Mouse (Mus musculus) MEL (cell line): ENCODE results near the gene Nnmt. TPM values are rescaled to one million over a fixed set of nuclear protein-coding genes. Genes with fewer than 3 reads are reported as not detected.
A peak's percentile ranks its signal among the peaks of the same experiment; 100 is the strongest.

Source experiments
- DNase-seq: peaks from one replicate; pipeline ENCODE4 v3.0.0; 2011; ENCODE audit warnings: low read depth, low spot score
- H3K27ac ChIP-seq: 2 replicates; pipeline ENCODE4 v1.5.1; 2012; ENCODE audit warnings: low read depth, mild to moderate bottlenecking, control low read depth, low read length, moderate library complexity; ENCODE audit not compliant: control insufficient read depth
- H3K27me3 ChIP-seq, 2 experiments: fragments of 150-350 bp in 1 of 2; sonication (generic) in 1 of 2; 2 replicates each; pipeline ENCODE4 v1.6.1; 2012; ENCODE audit warnings: low read length in 2 of 2, mild to moderate bottlenecking in 2 of 2, improper control_type of control experiment in 1 of 2, moderate library complexity in 1 of 2; ENCODE audit not compliant: insufficient read depth in 2 of 2, control insufficient read depth in 1 of 2
- H3K36me3 ChIP-seq, 2 experiments: 2 replicates each; pipeline ENCODE4 v1.6.1; 2012 to 2014; ENCODE audit warnings: low read length in 2 of 2, improper control_type of control experiment in 1 of 2, inconsistent platforms in 1 of 2, mild to moderate bottlenecking in 1 of 2; ENCODE audit not compliant: insufficient read depth in 2 of 2, control insufficient read depth in 1 of 2
- H3K4me1 ChIP-seq, 2 experiments: fragments of 150-350 bp in 1 of 2; sonication (generic) in 1 of 2; 2 replicates each; pipeline ENCODE4 v1.6.1; 2012; ENCODE audit warnings: low read length in 2 of 2, improper control_type of control experiment in 1 of 2, mild to moderate bottlenecking in 1 of 2; ENCODE audit not compliant: insufficient read depth in 2 of 2, control insufficient read depth in 1 of 2
- H3K4me3 ChIP-seq, 2 experiments: fragments of 150-350 bp in 1 of 2; sonication (generic) in 1 of 2; 2 replicates each; pipeline ENCODE4 v1.5.1; 2012; ENCODE audit warnings: low read depth in 2 of 2, low read length in 2 of 2, mild to moderate bottlenecking in 2 of 2, moderate library complexity in 2 of 2, control low read depth in 1 of 2, improper control_type of control experiment in 1 of 2; ENCODE audit not compliant: control insufficient read depth in 1 of 2, insufficient read depth in 1 of 2
- H3K79me2 ChIP-seq: 2 replicates; pipeline ENCODE4 v1.6.1; 2012; ENCODE audit warnings: mild to moderate bottlenecking, low read length, moderate library complexity; ENCODE audit not compliant: control insufficient read depth, poor library complexity, insufficient read depth
- H3K9ac ChIP-seq: 2 replicates; pipeline ENCODE4 v1.6.1; 2012; ENCODE audit warnings: low read depth, mild to moderate bottlenecking, control low read depth, low read length, moderate library complexity; ENCODE audit not compliant: control insufficient read depth, poor library complexity, severe bottlenecking
- H3K9me3 ChIP-seq: fragments of 150-350 bp; sonication (generic); replicated peaks from 2 replicates; pipeline ENCODE4 v1.6.1; 2012; ENCODE audit warnings: mild to moderate bottlenecking, low read length, improper control_type of control experiment, moderate library complexity; ENCODE audit not compliant: insufficient read depth
- BHLHE40 ChIP-seq: IDR thresholded peaks from 2 replicates; pipeline ENCODE4 v1.6.1; 2012; ENCODE audit warnings: low read depth, mild to moderate bottlenecking, inconsistent platforms, low read length, improper control_type of control experiment, borderline replicate concordance
- CHD2 ChIP-seq: IDR thresholded peaks from 2 replicates; pipeline ENCODE4 v1.6.1; 2011; ENCODE audit warnings: low read length, improper control_type of control experiment
- CTCF ChIP-seq, 3 experiments: IDR thresholded peaks in 2 of 3; conservative IDR thresholded peaks in 1 of 3; 2 replicates each; pipeline ENCODE4 v1.5.1; 2011 to 2012; ENCODE audit warnings: low read length in 3 of 3, low read depth in 2 of 3, mild to moderate bottlenecking in 2 of 3, improper control_type of control experiment in 1 of 3, inconsistent platforms in 1 of 3, mixed read lengths in 1 of 3, moderate library complexity in 1 of 3; ENCODE audit not compliant: control insufficient read depth in 1 of 3, insufficient read depth in 1 of 3, poor library complexity in 1 of 3, severe bottlenecking in 1 of 3
- ELF1 ChIP-seq: IDR thresholded peaks from 2 replicates; pipeline ENCODE4 v1.6.1; 2014; ENCODE audit warnings: low read depth, mild to moderate bottlenecking, inconsistent platforms, low read length, improper control_type of control experiment, moderate library complexity
- EP300 ChIP-seq, 2 experiments: IDR thresholded peaks; 2 replicates each; pipeline ENCODE4 v1.6.1; 2011; ENCODE audit warnings: improper control_type of control experiment in 2 of 2, low read length in 2 of 2, low read depth in 1 of 2, mild to moderate bottlenecking in 1 of 2
- ETS1 ChIP-seq: IDR thresholded peaks from 2 replicates; pipeline ENCODE4 v1.6.1; 2012; ENCODE audit warnings: low read depth, mild to moderate bottlenecking, inconsistent platforms, low read length, improper control_type of control experiment, moderate library complexity
- GATA1 ChIP-seq: IDR thresholded peaks from 2 replicates; pipeline ENCODE4 v1.6.1; 2011; ENCODE audit warnings: low read depth, low read length, improper control_type of control experiment
- MAZ ChIP-seq: IDR thresholded peaks from 2 replicates; pipeline ENCODE4 v1.6.1; 2012; ENCODE audit warnings: low read depth, mild to moderate bottlenecking, inconsistent platforms, low read length, improper control_type of control experiment
- MEF2A ChIP-seq: IDR thresholded peaks from 2 replicates; pipeline ENCODE4 v1.6.1; 2014; ENCODE audit warnings: low read depth, mild to moderate bottlenecking, inconsistent platforms, low read length, improper control_type of control experiment; ENCODE audit not compliant: poor library complexity, insufficient replicate concordance, severe bottlenecking; ENCODE audit errors: extremely low read depth
- MXI1 ChIP-seq: IDR thresholded peaks from 2 replicates; pipeline ENCODE4 v1.6.1; 2011; ENCODE audit warnings: mild to moderate bottlenecking, low read depth, low read length, improper control_type of control experiment
- MYB ChIP-seq: IDR thresholded peaks from 2 replicates; pipeline ENCODE4 v1.6.1; 2011; ENCODE audit warnings: mild to moderate bottlenecking, low read depth, low read length, improper control_type of control experiment
- NELFE ChIP-seq: IDR thresholded peaks from 2 replicates; pipeline ENCODE4 v1.6.1; 2011; ENCODE audit warnings: low read depth, low read length, improper control_type of control experiment
- NRF1 ChIP-seq: IDR thresholded peaks from 2 replicates; pipeline ENCODE4 v1.6.1; 2014; ENCODE audit warnings: low read depth, mild to moderate bottlenecking, inconsistent platforms, low read length, improper control_type of control experiment, moderate library complexity; ENCODE audit not compliant: poor library complexity, insufficient read depth, severe bottlenecking
- POLR2A ChIP-seq, 2 experiments: IDR thresholded peaks; 2 replicates each; pipeline ENCODE4 v1.6.1; 2011 to 2012; ENCODE audit warnings: low read length in 2 of 2, mild to moderate bottlenecking in 2 of 2, control low read depth in 1 of 2, improper control_type of control experiment in 1 of 2, low read depth in 1 of 2, moderate library complexity in 1 of 2; ENCODE audit not compliant: control insufficient read depth in 1 of 2, insufficient read depth in 1 of 2, poor library complexity in 1 of 2
- POLR2AphosphoS5 ChIP-seq: IDR thresholded peaks from 2 replicates; pipeline ENCODE4 v1.6.1; 2012; ENCODE audit warnings: low read depth, borderline replicate concordance, mild to moderate bottlenecking, inconsistent platforms, low read length, moderate library complexity, mixed read lengths
- RAD21 ChIP-seq: IDR thresholded peaks from 2 replicates; pipeline ENCODE4 v1.6.1; 2011; ENCODE audit warnings: mild to moderate bottlenecking, low read depth, low read length, improper control_type of control experiment
- SIN3A ChIP-seq: IDR thresholded peaks from 2 replicates; pipeline ENCODE4 v1.6.1; 2012; ENCODE audit warnings: low read length, improper control_type of control experiment, inconsistent platforms
- SMC3 ChIP-seq: IDR thresholded peaks from 2 replicates; pipeline ENCODE4 v1.6.1; 2011; ENCODE audit warnings: low read depth, low read length, improper control_type of control experiment
- TAL1 ChIP-seq: IDR thresholded peaks from 2 replicates; pipeline ENCODE4 v1.6.1; 2012; ENCODE audit warnings: mild to moderate bottlenecking, inconsistent platforms, low read length, moderate library complexity, mixed read lengths
- TBP ChIP-seq: IDR thresholded peaks from 2 replicates; pipeline ENCODE4 v1.8.0; 2011; ENCODE audit warnings: low read depth, low read length, improper control_type of control experiment
- UBTF ChIP-seq: IDR thresholded peaks from 2 replicates; pipeline ENCODE4 v1.6.1; 2012; ENCODE audit warnings: low read depth, mild to moderate bottlenecking, inconsistent platforms, low read length, improper control_type of control experiment, moderate library complexity, borderline replicate concordance; ENCODE audit not compliant: insufficient read depth
- USF1 ChIP-seq: IDR thresholded peaks from 2 replicates; pipeline ENCODE4 v1.6.1; 2014; ENCODE audit warnings: low read depth, mild to moderate bottlenecking, inconsistent platforms, low read length, improper control_type of control experiment, moderate library complexity
- ZC3H11A ChIP-seq: IDR thresholded peaks from 2 replicates; pipeline ENCODE4 v1.6.1; 2012; ENCODE audit warnings: low read depth, mild to moderate bottlenecking, inconsistent platforms, low read length, improper control_type of control experiment
- ZKSCAN1 ChIP-seq: IDR thresholded peaks from 2 replicates; pipeline ENCODE4 v1.6.1; 2012; ENCODE audit warnings: low read depth, mild to moderate bottlenecking, inconsistent platforms, low read length, improper control_type of control experiment, moderate library complexity
- ZNF384 ChIP-seq: IDR thresholded peaks from 2 replicates; pipeline ENCODE4 v1.6.1; 2012; ENCODE audit warnings: low read depth, mild to moderate bottlenecking, inconsistent platforms, low read length, improper control_type of control experiment
- polyA plus RNA-seq, 2 experiments: library from polyadenylated mRNA; stranded (reverse) in 1 of 2; unstranded in 1 of 2; fragments of >175 nt in 1 of 2; fragments of >200 nt in 1 of 2; gene quantifications; 2 replicates each; pipeline versions ENCODE4 v1.2.1 to v1.2.4; 2012; ENCODE audit warnings: low replicate concordance in 2 of 2, low read depth in 1 of 2; ENCODE audit not compliant: insufficient read length in 2 of 2, insufficient read depth in 1 of 2, missing spikeins in 1 of 2
- total RNA-seq: library from RNA; depleted of rRNA; stranded (reverse); fragments of 300-350 nt; gene quantifications from 2 replicates; pipeline ENCODE4 v1.2.3, GENCODE M21; 2012

Nnmt gene
- total and polyA plus RNA-seq, 3 experiments = not detected

GRCm38 (mm10) chr9:48559482-48560139 is 45.3 kb downstream of the Nnmt start:
- H3K27me3 ChIP-seq = no peaks in the 10 kb centered on the region
- no peak overlapping the region for H3K4me3 ChIP-seq
- no peaks in the 10 kb centered on the region for H3K79me2 ChIP-seq
- peak; percentile 60 for DNase-seq
- peaks cover 0 to 6% of the 10 kb centered on the region in 2 experiments; a peak in 2 of 4 replicates for H3K4me1 ChIP-seq
- no peaks in the 10 kb centered on the region for H3K36me3 ChIP-seq
- no peak overlapping the region for H3K9ac ChIP-seq
- no peak overlapping the region for H3K27ac ChIP-seq
- no peak for TF ChIP-seq MAZ
- TF ChIP-seq SIN3A = no peak
- peak; percentile 60 for TF ChIP-seq ZC3H11A
- TF ChIP-seq SMC3 = peak; percentile 84
- TF ChIP-seq ZNF384 = no peak
- TF ChIP-seq MEF2A = no peak
- no peak for TF ChIP-seq ETS1
- TF ChIP-seq CTCF (IDR thresholded peaks at IDR 0.05 in 2 of 3, conservative IDR thresholded peaks at IDR 0.05 in 1 of 3; ENCODE audit: control insufficient read depth in 1 of 3, insufficient read depth in 1 of 3, low read depth in 2 of 3, low read length in 3 of 3, poor library complexity in 1 of 3, severe bottlenecking in 1 of 3) = peak; percentile 68 to 82 (median 70)
- no peak for TF ChIP-seq TBP
- TF ChIP-seq BHLHE40 = no peak
- TF ChIP-seq RAD21 = peak; percentile 85
- no peak for TF ChIP-seq UBTF
- no peak for TF ChIP-seq USF1
- no peak for TF ChIP-seq POLR2A (IDR thresholded peaks at IDR 0.05; ENCODE audit: control insufficient read depth in 1 of 2, insufficient read depth in 1 of 2, low read depth in 1 of 2, low read length in 2 of 2, poor library complexity in 1 of 2)
- TF ChIP-seq NRF1 = no peak
- no peak for TF ChIP-seq ELF1
- no peak for TF ChIP-seq ZKSCAN1
- no peak for TF ChIP-seq CHD2
- no peak for TF ChIP-seq MXI1
- TF ChIP-seq EP300 (IDR thresholded peaks at IDR 0.05; ENCODE audit: low read depth in 1 of 2, low read length in 2 of 2) = no peak
- TF ChIP-seq MYB = no peak
- no peak for TF ChIP-seq GATA1
- TF ChIP-seq POLR2AphosphoS5 = no peak
- no peak for TF ChIP-seq NELFE
- no peak for TF ChIP-seq TAL1
- no peaks in the 10 kb centered on the region for H3K9me3 ChIP-seq
